Mouse (Mus musculus) CH12.LX (cell line): ENCODE measurements around the gene Fxyd1. TPM values are rescaled to one million over a fixed set of nuclear protein-coding genes. Genes with fewer than 3 reads are reported as not detected.

ENCODE experiments used
- DNase-seq: peaks from one replicate; pipeline ENCODE4 v3.0.0-alpha.2; 2013; ENCODE audit errors: extremely low read depth
- H3K27ac ChIP-seq: 2 replicates; pipeline ENCODE4 v1.5.1; 2012; ENCODE audit warnings: low read depth, mild to moderate bottlenecking, control low read depth, moderate library complexity; ENCODE audit not compliant: insufficient read depth
- H3K27me3 ChIP-seq: replicated peaks from 2 replicates; pipeline ENCODE3; 2012; ENCODE audit warnings: inconsistent platforms
- H3K36me3 ChIP-seq, 2 experiments: replicated peaks in 1 of 2; 2 replicates each; pipeline versions ENCODE3 to v1.6.1; 2012; ENCODE audit warnings: inconsistent platforms in 1 of 2, low read length in 1 of 2, mild to moderate bottlenecking in 1 of 2, mixed read lengths in 1 of 2, moderate library complexity in 1 of 2; ENCODE audit not compliant: control insufficient read depth in 1 of 2, insufficient read depth in 1 of 2
- H3K4me1 ChIP-seq, 2 experiments: 2 replicates each; pipeline ENCODE4 v1.6.1; 2012; ENCODE audit warnings: inconsistent platforms in 1 of 2, moderate library complexity in 1 of 2; ENCODE audit not compliant: insufficient read depth in 2 of 2, control insufficient read depth in 1 of 2
- H3K4me2 ChIP-seq: 2 replicates; pipeline ENCODE4 v1.6.1; 2012; ENCODE audit warnings: low read depth, mild to moderate bottlenecking, control low read depth; ENCODE audit not compliant: poor library complexity, insufficient read depth, severe bottlenecking
- H3K4me3 ChIP-seq, 3 experiments: fragments of 150-350 bp in 1 of 3; sonication (generic) in 1 of 3; replicated peaks in 1 of 3; 2 replicates each; pipeline versions ENCODE3 to v1.5.1; 2011 to 2012; ENCODE audit warnings: low read depth in 2 of 3, low read length in 2 of 3, mild to moderate bottlenecking in 2 of 3, moderate library complexity in 2 of 3, control low read depth in 1 of 3, improper control_type of control experiment in 1 of 3, inconsistent platforms in 1 of 3, mixed read lengths in 1 of 3; ENCODE audit not compliant: poor library complexity in 1 of 3
- H3K79me2 ChIP-seq: replicated peaks from 2 replicates; pipeline ENCODE4 v1.6.1; 2012; ENCODE audit warnings: mild to moderate bottlenecking, moderate library complexity; ENCODE audit not compliant: control insufficient read depth, poor library complexity, insufficient read depth, severe bottlenecking; ENCODE audit errors: extremely low read depth
- H3K9ac ChIP-seq: 2 replicates; pipeline ENCODE4 v1.6.1; 2012; ENCODE audit warnings: low read depth, mild to moderate bottlenecking, control low read depth, moderate library complexity; ENCODE audit not compliant: insufficient read depth
- H3K9me3 ChIP-seq: replicated peaks from 2 replicates; pipeline ENCODE3; 2012; ENCODE audit warnings: low read length, inconsistent platforms, mixed read lengths
- BHLHE40 ChIP-seq: IDR thresholded peaks from 2 replicates; pipeline ENCODE4 v1.6.1; 2011; ENCODE audit warnings: mild to moderate bottlenecking, low read depth, low read length, improper control_type of control experiment
- CHD1 ChIP-seq: IDR thresholded peaks from 2 replicates; pipeline ENCODE4 v1.6.1; 2012; ENCODE audit warnings: low read depth, low read length, improper control_type of control experiment, inconsistent platforms
- CHD2 ChIP-seq: IDR thresholded peaks from 2 replicates; pipeline ENCODE4 v1.6.1; 2011; ENCODE audit warnings: low read length, improper control_type of control experiment
- EP300 ChIP-seq: IDR thresholded peaks from 2 replicates; pipeline ENCODE4 v1.6.1; 2011; ENCODE audit warnings: low read length, improper control_type of control experiment
- ETS1 ChIP-seq: conservative IDR thresholded peaks from 2 replicates; pipeline ENCODE4 v1.6.1; 2012; ENCODE audit warnings: low read depth, mild to moderate bottlenecking, inconsistent platforms, low read length, improper control_type of control experiment, moderate library complexity
- IRF4 ChIP-seq: IDR thresholded peaks from 2 replicates; pipeline ENCODE4 v1.6.1; 2014; ENCODE audit warnings: low read depth, mild to moderate bottlenecking, inconsistent platforms, low read length, improper control_type of control experiment
- JUN ChIP-seq: IDR thresholded peaks from 2 replicates; pipeline ENCODE4 v1.6.1; 2011; ENCODE audit warnings: low read depth, mild to moderate bottlenecking, low read length, improper control_type of control experiment, moderate library complexity; ENCODE audit not compliant: insufficient read depth
- JUND ChIP-seq: conservative IDR thresholded peaks from 2 replicates; pipeline ENCODE4 v1.6.1; 2011; ENCODE audit warnings: low read depth, low read length, improper control_type of control experiment
- MAFK ChIP-seq: IDR thresholded peaks from 2 replicates; pipeline ENCODE4 v1.6.1; 2011; ENCODE audit warnings: low read length, improper control_type of control experiment; ENCODE audit not compliant: insufficient replicate concordance
- MAX ChIP-seq: IDR thresholded peaks from 2 replicates; pipeline ENCODE4 v1.6.1; 2011; ENCODE audit warnings: low read length, improper control_type of control experiment
- MAZ ChIP-seq: IDR thresholded peaks from 2 replicates; pipeline ENCODE4 v1.6.1; 2012; ENCODE audit warnings: low read depth, mild to moderate bottlenecking, inconsistent platforms, low read length, improper control_type of control experiment, moderate library complexity
- MEF2A ChIP-seq: IDR thresholded peaks from 2 replicates; pipeline ENCODE4 v1.6.1; 2014; ENCODE audit warnings: low read depth, mild to moderate bottlenecking, inconsistent platforms, low read length, improper control_type of control experiment, borderline replicate concordance
- MXI1 ChIP-seq: IDR thresholded peaks from 2 replicates; pipeline ENCODE4 v1.6.1; 2011; ENCODE audit warnings: mild to moderate bottlenecking, low read depth, low read length, improper control_type of control experiment
- MYC ChIP-seq: IDR thresholded peaks from 2 replicates; pipeline ENCODE4 v1.6.1; 2011; ENCODE audit warnings: low read depth, mild to moderate bottlenecking, improper control_type of control experiment, low read length
- NELFE ChIP-seq: IDR thresholded peaks from 2 replicates; pipeline ENCODE4 v1.6.1; 2011; ENCODE audit warnings: low read depth, low read length, improper control_type of control experiment
- NRF1 ChIP-seq: IDR thresholded peaks from 2 replicates; pipeline ENCODE4 v1.6.1; 2014; ENCODE audit warnings: low read depth, mild to moderate bottlenecking, inconsistent platforms, low read length, improper control_type of control experiment, moderate library complexity
- POLR2A ChIP-seq: IDR thresholded peaks from 2 replicates; pipeline ENCODE4 v1.6.1; 2011; ENCODE audit warnings: low read depth, mild to moderate bottlenecking, improper control_type of control experiment, low read length
- POLR2AphosphoS2 ChIP-seq: IDR thresholded peaks from 2 replicates; pipeline ENCODE4 v1.6.1; 2011; ENCODE audit warnings: low read depth, low read length, improper control_type of control experiment
- RAD21 ChIP-seq: IDR thresholded peaks from 2 replicates; pipeline ENCODE4 v1.6.1; 2011; ENCODE audit warnings: low read depth, mild to moderate bottlenecking, low read length, improper control_type of control experiment, moderate library complexity
- RCOR1 ChIP-seq: conservative IDR thresholded peaks from 2 replicates; pipeline ENCODE4 v1.6.1; 2012; ENCODE audit warnings: low read depth, mild to moderate bottlenecking, inconsistent platforms, low read length, improper control_type of control experiment
- SIN3A ChIP-seq: IDR thresholded peaks from 2 replicates; pipeline ENCODE4 v1.6.1; 2012; ENCODE audit warnings: low read length, improper control_type of control experiment, inconsistent platforms
- SMC3 ChIP-seq: IDR thresholded peaks from 2 replicates; pipeline ENCODE4 v1.6.1; 2011; ENCODE audit warnings: low read depth, low read length, improper control_type of control experiment
- TBP ChIP-seq: conservative IDR thresholded peaks from 2 replicates; pipeline ENCODE4 v1.6.1; 2011; ENCODE audit warnings: low read depth, low read length, improper control_type of control experiment
- TCF12 ChIP-seq: IDR thresholded peaks from 2 replicates; pipeline ENCODE4 v1.6.1; 2014; ENCODE audit warnings: low read depth, mild to moderate bottlenecking, inconsistent platforms, low read length, improper control_type of control experiment
- USF1 ChIP-seq: IDR thresholded peaks from 2 replicates; pipeline ENCODE4 v1.6.1; 2014; ENCODE audit warnings: low read depth, mild to moderate bottlenecking, inconsistent platforms, low read length, improper control_type of control experiment
- USF2 ChIP-seq: conservative IDR thresholded peaks from 2 replicates; pipeline ENCODE4 v1.6.1; 2011; ENCODE audit warnings: low read depth, low read length, improper control_type of control experiment
- ZNF384 ChIP-seq: IDR thresholded peaks from 2 replicates; pipeline ENCODE4 v1.6.1; 2012; ENCODE audit warnings: low read depth, low read length, improper control_type of control experiment, inconsistent platforms
- dilution Hi-C: fragments of 300-500 bp; cut with MboI; formaldehyde crosslinking; loops from 2 replicates; pipeline ENCODE4 v1.14.3; 2020; ENCODE audit warnings: low sequenced_read_pairs; ENCODE audit not compliant: extremely low pct_unique_long_range_greater_than_20kb, extremely low pct_ligation_motif_present
- in situ Hi-C: fragments of 300-500 bp; cut with MboI; formaldehyde crosslinking; loops from 3 replicates; pipeline ENCODE4 v1.14.3; 2019; ENCODE audit warnings: low sequenced_read_pairs, low pct_ligation_motif_present, low pct_unique_long_range_greater_than_20kb, mixed read lengths
- polyA plus RNA-seq: library from polyadenylated mRNA; unstranded; fragments of >175 nt; gene quantifications from 2 replicates; pipeline ENCODE4 v1.2.1, GENCODE M21; 2012; ENCODE audit warnings: low read depth; ENCODE audit not compliant: insufficient read length
- total RNA-seq, 2 experiments: library from RNA; depleted of rRNA; stranded (reverse); fragments of 300-350 nt in 1 of 2; fragments of >200 nt in 1 of 2; gene quantifications; 2 replicates each; pipeline ENCODE4 v1.2.3; 2012 to 2014

Gene Fxyd1
- total and polyA plus RNA-seq, 3 experiments, result not detected

DNA sequence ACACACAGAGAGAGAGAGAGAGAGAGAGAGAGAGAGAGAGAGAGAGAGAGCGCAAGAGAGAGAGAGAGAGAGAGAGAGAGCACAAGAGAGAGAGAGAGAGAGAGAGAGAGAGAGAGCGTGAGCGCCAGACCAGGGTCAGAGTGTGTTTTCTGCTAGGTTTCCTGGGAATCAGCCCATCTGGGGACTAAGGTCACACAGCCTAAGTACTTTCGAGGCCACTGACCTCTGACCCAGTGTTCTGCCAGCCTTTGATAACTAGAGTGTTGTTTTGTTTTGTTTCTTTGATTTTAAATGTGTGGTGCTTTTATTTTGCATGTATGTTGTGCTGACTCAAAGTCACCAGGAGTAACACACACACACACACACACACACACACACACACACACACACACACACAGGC, 1.1 kb downstream of the Fxyd1 start:
- dilution Hi-C loops, result no loop called here
- no peak overlapping the region for H3K4me2 ChIP-seq
- H3K27me3 ChIP-seq, result peaks cover 57% of the 10 kb centered on the region

DNA sequence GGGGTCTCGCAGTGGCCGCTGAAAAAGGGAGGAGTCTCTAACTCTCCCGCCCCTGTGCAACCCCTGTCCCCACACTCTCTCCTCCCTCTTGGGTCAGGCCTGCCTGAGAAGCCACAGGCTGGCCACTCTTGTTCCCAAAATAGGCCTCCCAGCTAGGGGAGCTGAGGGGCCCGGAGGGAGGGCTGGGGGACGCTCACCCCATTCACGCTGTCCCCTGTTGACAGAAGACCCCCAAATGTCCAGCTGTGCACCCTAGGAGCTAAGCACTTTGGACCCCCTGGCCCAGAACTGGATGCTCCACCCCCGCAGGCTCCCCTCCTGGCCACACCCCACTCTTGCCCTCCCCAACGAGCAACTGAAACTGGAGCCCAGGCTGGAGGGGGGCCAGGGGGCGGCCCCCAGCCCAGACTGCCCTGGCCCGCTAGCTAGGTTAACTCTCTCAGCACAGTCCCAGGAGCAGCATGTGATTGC, 1.6 kb downstream of the Fxyd1 start:
- in situ Hi-C loops (no loop called here), dilution Hi-C loops (no loop called here)
- H3K9ac ChIP-seq, result no peak overlapping the region
- H3K9me3 ChIP-seq, result no peaks in the 10 kb centered on the region
- H3K27me3 ChIP-seq, result peaks cover 62% of the 10 kb centered on the region
- TF ChIP-seq IRF4, result no peak
- TF ChIP-seq MEF2A, result no peak
- no peak for TF ChIP-seq POLR2A
- TF ChIP-seq MYC, result no peak
- TF ChIP-seq MAX, result no peak
- TF ChIP-seq MXI1, result no peak
- TF ChIP-seq USF2, result no peak
- TF ChIP-seq CHD1, result no peak
- no peak for TF ChIP-seq NRF1
- TF ChIP-seq MAZ, result no peak
- TF ChIP-seq ZNF384, result no peak
- no peak for TF ChIP-seq TCF12
- no peak overlapping the region for H3K27ac ChIP-seq
- H3K36me3 ChIP-seq, result no peaks in the 10 kb centered on the region
- no peak for DNase-seq
- peaks cover 13 to 28% of the 10 kb centered on the region in 2 experiments for H3K4me1 ChIP-seq
- H3K79me2 ChIP-seq, result no peaks in the 10 kb centered on the region
- H3K4me3 ChIP-seq, result no peak overlapping the region
- no peak overlapping the region for H3K4me2 ChIP-seq

More for the DNA sequence above, 1.1 kb downstream of the Fxyd1 start:
- TF ChIP-seq TBP, result no peak
- no peak for TF ChIP-seq BHLHE40
- TF ChIP-seq CHD1, result no peak
- no peak for TF ChIP-seq NELFE
- TF ChIP-seq POLR2AphosphoS2, result no peak
- TF ChIP-seq CHD2, result no peak
- TF ChIP-seq ETS1, result no peak
- no peak for TF ChIP-seq SIN3A
- TF ChIP-seq JUN, result no peak
- no peak for TF ChIP-seq SMC3
- TF ChIP-seq JUND, result no peak
- no peak for TF ChIP-seq RAD21
- no peak for TF ChIP-seq EP300
- no peak for TF ChIP-seq POLR2A
- no peak for TF ChIP-seq RCOR1
- TF ChIP-seq MEF2A, result no peak
- TF ChIP-seq MAFK, result no peak
- no peak for TF ChIP-seq NRF1
- no peak for TF ChIP-seq USF1
- no peak for TF ChIP-seq MAX
- Histone ChIP-seq H3K9ac (no peak overlapping the region), H3K4me1 (peaks cover 13 to 24% of the 10 kb centered on the region in 2 experiments), H3K27ac (no peak overlapping the region), H3K36me3 (no peaks in the 10 kb centered on the region), H3K4me3 (no peak overlapping the region), H3K9me3 (no peaks in the 10 kb centered on the region), H3K79me2 (no peaks in the 10 kb centered on the region)
- no peak for DNase-seq
- in situ Hi-C loops, result no loop called here
